Mouse (Mus musculus) left cerebral cortex, adult 2 months (tissue): ENCODE results near the gene Olfm1. TPM values are rescaled to one million over a fixed set of nuclear protein-coding genes. Genes with fewer than 3 reads are reported as not detected.

ENCODE experiments used
- DNase-seq, 2 experiments: peaks; one replicate each; pipeline ENCODE4 v3.0.0; 2021 to 2022; ENCODE audit warnings: low spot score in 2 of 2, mixed read lengths in 1 of 2; ENCODE audit errors: extremely low spot score in 1 of 2
- H3K27ac ChIP-seq: fragments of 200-600 bp; 2 replicates; pipeline ENCODE4 v1.8.1; 2022
- H3K4me3 ChIP-seq: fragments of 200-600 bp; 2 replicates; pipeline ENCODE4 v1.8.1; 2022
- CTCF ChIP-seq: fragments of 200-600 bp; IDR thresholded peaks from 2 replicates; pipeline ENCODE4 v1.8.1; 2022; ENCODE audit warnings: antibody characterized with exemption, mild to moderate bottlenecking, moderate library complexity
- intact Hi-C: fragments of 180-260 bp; cut with DNase I; formaldehyde crosslinking; loops from one replicate; pipeline ENCODE4 v1.15.1; 2025
- total RNA-seq, 2 experiments: library from RNA; stranded (reverse); gene quantifications; 2 replicates each; pipeline ENCODE4 v1.2.3; 2021

Gene Olfm1
- total RNA-seq, 2 experiments from 2014 or later: 1,521 to 1,595 TPM

GRCm38 (mm10) chr2:28274006-28274405 lies 81.2 kb downstream of the Olfm1 start:
- no peak for DNase-seq
- intact Hi-C loops: loop anchor here (5.0 kb wide), 1 partner anchor 47 kb away; no protein-coding TSS in a partner anchor
- H3K27ac ChIP-seq: peak overlapping the region; percentile 25; the same call in 1 of the 2 replicates
- TF ChIP-seq CTCF: no peak
- no peak overlapping the region for H3K4me3 ChIP-seq

GRCm38 (mm10) chr2:28275345-28275744 lies 82.6 kb downstream of the Olfm1 start:
- peak overlapping the region; percentile 26; the same call in 1 of the 2 replicates for H3K27ac ChIP-seq
- no peak for DNase-seq
- no peak for TF ChIP-seq CTCF
- H3K4me3 ChIP-seq: no peak overlapping the region
- intact Hi-C loops: loop anchor here (5.0 kb wide), 1 partner anchor 68 kb away; no protein-coding TSS in a partner anchor

GRCm38 (mm10) chr2:28278150-28278549 lies 85.4 kb downstream of the Olfm1 start:
- no peak overlapping the region; the same call in 1 of the 2 replicates for H3K27ac ChIP-seq
- intact Hi-C loops: loop anchor here (5.0 kb wide), 1 partner anchor 71 kb away; no protein-coding TSS in a partner anchor

GRCm38 (mm10) chr2:28278853-28279252 lies 86.1 kb downstream of the Olfm1 start:
- intact Hi-C loops: loop anchor here (5.0 kb wide), 1 partner anchor 72 kb away; no protein-coding TSS in a partner anchor
- Histone ChIP-seq H3K4me3 (no peak overlapping the region), H3K27ac (peak overlapping the region; percentile 71)
- TF ChIP-seq CTCF: no peak
- DNase-seq: no peak

More at GRCm38 (mm10) chr2:28278150-28278549, 85.4 kb downstream of the Olfm1 start:
- DNase-seq: peak; percentile 54 to 72
- peak; percentile 67 for TF ChIP-seq CTCF
- H3K4me3 ChIP-seq: no peak overlapping the region

Other genes with a start within 250 kb of the Olfm1 start
- not detected for gene Fcnb, start 108.1 kb upstream of the Olfm1 start, total RNA-seq